Mouse (Mus musculus) neural tube, embryonic 14.5 days (tissue): ENCODE results near the gene Unk. TPM values are rescaled to one million over a fixed set of nuclear protein-coding genes. Genes with fewer than 3 reads are reported as not detected.

Experiments used
- ATAC-seq: fragments of 200-750 bp; cut with Nextera tagmentation; 2 replicates; pipeline ENCODE4 v1.8.0; 2017; ENCODE audit warnings: low read depth, mild to moderate bottlenecking, moderate TSS enrichment, moderate library complexity
- H3K27ac ChIP-seq: fragments of 300-500 bp; sonication (generic); 2 replicates; pipeline ENCODE4 v1.5.1; 2014; ENCODE audit warnings: low read depth, mild to moderate bottlenecking, control low read depth, low read length, moderate library complexity, mixed read lengths
- H3K27me3 ChIP-seq: fragments of 300-500 bp; sonication (generic); 2 replicates; pipeline ENCODE4 v1.6.1; 2014; ENCODE audit warnings: low read length; ENCODE audit not compliant: control insufficient read depth, insufficient read depth
- H3K36me3 ChIP-seq: fragments of 300-500 bp; sonication (generic); 2 replicates; pipeline ENCODE4 v1.6.1; 2014; ENCODE audit warnings: low read length, mixed read lengths; ENCODE audit not compliant: control insufficient read depth, insufficient read depth
- H3K4me1 ChIP-seq: fragments of 300-500 bp; sonication (generic); 2 replicates; pipeline ENCODE4 v1.6.1; 2014; ENCODE audit warnings: low read length; ENCODE audit not compliant: control insufficient read depth, insufficient read depth
- H3K4me2 ChIP-seq: fragments of 300-500 bp; sonication (generic); 2 replicates; pipeline ENCODE4 v1.6.1; 2014; ENCODE audit warnings: mild to moderate bottlenecking, low read depth, low read length, control low read depth
- H3K4me3 ChIP-seq: fragments of 300-500 bp; sonication (generic); 2 replicates; pipeline ENCODE4 v1.5.1; 2014; ENCODE audit warnings: low read depth, low read length, control low read depth, mixed read lengths
- H3K9ac ChIP-seq: fragments of 300-500 bp; sonication (generic); replicated peaks from 2 replicates; pipeline ENCODE4 v1.6.1; 2014; ENCODE audit warnings: low read depth, mild to moderate bottlenecking, control low read depth, low read length, mixed read lengths
- H3K9me3 ChIP-seq: fragments of 300-500 bp; sonication (generic); 2 replicates; pipeline ENCODE4 v1.6.1; 2016; ENCODE audit warnings: low read length; ENCODE audit not compliant: control insufficient read depth
- WGBS: fragments of 180-500 bp; shearing (Covaris S2); extraction: QIAGEN DNeasy Blood & Tissue Kit; methylation state at CpG from one replicate; pipeline ENCODE4 v1.1.7; 2014; 5-methylcytosine and 5-hydroxymethylcytosine counted together
- polyA plus RNA-seq: library from polyadenylated mRNA; unstranded; fragments of >200 nt; fragmentation: Nextera tagmentation; extraction: Ambion mirVana; gene quantifications from 2 replicates; pipeline ENCODE4 v1.2.1, GENCODE M21; 2014

The Unk gene
- polyA plus RNA-seq, 1 experiment from 2014 or later = 29.1 TPM

GRCm38 (mm10) chr11:116037826-116038225 lies 7.7 kb downstream of the Unk start:
- Histone ChIP-seq H3K9ac (no peak overlapping the region), H3K27me3 (no peaks in the 10 kb centered on the region), H3K4me1 (no peaks in the 10 kb centered on the region), H3K9me3 (no peaks in the 10 kb centered on the region), H3K36me3 (peaks cover 8% of the 10 kb centered on the region; the same call in 1 of the 2 replicates), H3K4me2 (no peak overlapping the region), H3K4me3 (no peak overlapping the region), H3K27ac (no peak overlapping the region)
- 95% methylated on average over 9 of the region's 9 CpGs for WGBS
- ATAC-seq = no peak

GRCm38 (mm10) chr11:116040593-116040992 lies 10.5 kb downstream of the Unk start:
- Histone ChIP-seq H3K4me2 (no peak overlapping the region), H3K9ac (no peak overlapping the region), H3K4me3 (no peak overlapping the region), H3K4me1 (no peaks in the 10 kb centered on the region), H3K27ac (no peak overlapping the region), H3K36me3 (peaks cover 10% of the 10 kb centered on the region; the same call in 1 of the 2 replicates), H3K9me3 (no peaks in the 10 kb centered on the region), H3K27me3 (no peaks in the 10 kb centered on the region)
- ATAC-seq = no peak
- WGBS = 90% methylated on average over 6 of the region's 6 CpGs

GRCm38 (mm10) chr11:116041833-116042232 lies 11.7 kb downstream of the Unk start:
- H3K9me3 ChIP-seq = no peaks in the 10 kb centered on the region
- no peak overlapping the region for H3K9ac ChIP-seq
- no peaks in the 10 kb centered on the region for H3K27me3 ChIP-seq
- H3K27ac ChIP-seq = no peak overlapping the region
- H3K4me2 ChIP-seq = no peak overlapping the region
- no peak for ATAC-seq
- 100% methylated on average over 2 of the region's 2 CpGs for WGBS
- H3K4me3 ChIP-seq = no peak overlapping the region
- peaks cover 11% of the 10 kb centered on the region; the same call in 1 of the 2 replicates for H3K36me3 ChIP-seq
- no peaks in the 10 kb centered on the region for H3K4me1 ChIP-seq

- 89% methylated on average over 5 of the region's 5 CpGs for WGBS
- Histone ChIP-seq H3K36me3 (peaks cover 11% of the 10 kb centered on the region; the same call in 1 of the 2 replicates), H3K4me1 (no peaks in the 10 kb centered on the region), H3K4me3 (no peak overlapping the region), H3K27ac (no peak overlapping the region), H3K4me2 (no peak overlapping the region), H3K9ac (no peak overlapping the region), H3K9me3 (no peaks in the 10 kb centered on the region), H3K27me3 (no peaks in the 10 kb centered on the region)
- no peak for ATAC-seq
Observed at GRCm38 (mm10) chr11:116042372-116043138, 12.4 kb downstream of the Unk start.

- H3K9me3 ChIP-seq = no peaks in the 10 kb centered on the region
- no peaks in the 10 kb centered on the region for H3K27me3 ChIP-seq
- H3K9ac ChIP-seq = no peak overlapping the region
- H3K4me1 ChIP-seq = no peaks in the 10 kb centered on the region
- no peak overlapping the region for H3K4me2 ChIP-seq
- H3K27ac ChIP-seq = no peak overlapping the region
- 96% methylated on average over 1 of the region's 1 CpGs for WGBS
- H3K36me3 ChIP-seq = peaks cover 11% of the 10 kb centered on the region; the same call in 1 of the 2 replicates
- no peak for ATAC-seq
- no peak overlapping the region for H3K4me3 ChIP-seq
Observed at GRCm38 (mm10) chr11:116043286-116043685, 13.2 kb downstream of the Unk start.

- no peaks in the 10 kb centered on the region for H3K27me3 ChIP-seq
- peaks cover 19% of the 10 kb centered on the region for H3K36me3 ChIP-seq
- ATAC-seq = no peak
- 95% methylated on average over 6 of the region's 6 CpGs for WGBS
- no peaks in the 10 kb centered on the region for H3K4me1 ChIP-seq
- no peak overlapping the region for H3K4me2 ChIP-seq
- H3K9ac ChIP-seq = no peak overlapping the region
- no peak overlapping the region for H3K4me3 ChIP-seq
- no peak overlapping the region for H3K27ac ChIP-seq
- H3K9me3 ChIP-seq = no peaks in the 10 kb centered on the region
Observed at GRCm38 (mm10) chr11:116045173-116045572, 15.1 kb downstream of the Unk start.

- Histone ChIP-seq H3K36me3 (peaks cover 42% of the 10 kb centered on the region), H3K9me3 (no peaks in the 10 kb centered on the region), H3K4me1 (no peaks in the 10 kb centered on the region), H3K27me3 (no peaks in the 10 kb centered on the region), H3K4me2 (no peak overlapping the region), H3K9ac (no peak overlapping the region), H3K4me3 (no peak overlapping the region), H3K27ac (no peak overlapping the region)
- 98% methylated on average over 2 of the region's 2 CpGs for WGBS
- ATAC-seq = no peak
Observed at GRCm38 (mm10) chr11:116049610-116050009, 19.5 kb downstream of the Unk start.

GRCm38 (mm10) chr11:116050196-116050595 lies 20.1 kb downstream of the Unk start:
- 88% methylated on average over 4 of the region's 4 CpGs for WGBS
- no peak overlapping the region for H3K9ac ChIP-seq

GRCm38 (mm10) chr11:116053510-116054229 lies 23.5 kb downstream of the Unk start:
- Histone ChIP-seq H3K27me3 (no peaks in the 10 kb centered on the region), H3K27ac (no peak overlapping the region), H3K4me3 (no peak overlapping the region), H3K9me3 (no peaks in the 10 kb centered on the region), H3K9ac (no peak overlapping the region), H3K4me2 (no peak overlapping the region), H3K4me1 (no peaks in the 10 kb centered on the region), H3K36me3 (peaks cover 73% of the 10 kb centered on the region)
- 98% methylated on average over 9 of the region's 9 CpGs for WGBS
- ATAC-seq = no peak

More at GRCm38 (mm10) chr11:116050196-116050595, 20.1 kb downstream of the Unk start:
- Histone ChIP-seq H3K4me1 (no peaks in the 10 kb centered on the region), H3K9me3 (no peaks in the 10 kb centered on the region), H3K36me3 (peaks cover 47% of the 10 kb centered on the region), H3K27ac (no peak overlapping the region), H3K4me2 (no peak overlapping the region), H3K4me3 (no peak overlapping the region), H3K27me3 (no peaks in the 10 kb centered on the region)
- ATAC-seq = no peak
